Mouse (Mus musculus): ENCODE measurements around the gene Them7.

DNA sequence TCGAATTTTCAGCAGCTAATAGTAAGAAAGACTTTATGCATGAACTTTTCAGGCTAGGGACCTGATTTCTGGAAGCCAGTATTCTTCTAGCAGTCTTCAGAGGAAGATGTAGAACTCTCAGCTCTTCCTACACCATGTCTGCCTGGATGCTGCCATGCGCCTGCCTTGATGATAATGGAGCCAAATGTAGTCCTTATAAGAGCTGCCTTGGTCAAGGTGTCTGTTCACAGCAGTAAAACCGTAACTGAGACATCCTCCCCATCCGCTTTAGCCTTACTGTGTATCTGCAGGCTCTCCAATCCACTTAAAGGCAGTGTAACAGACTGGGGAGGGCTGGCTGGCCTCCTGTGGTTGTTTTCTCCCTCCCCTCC is 167.3 kb downstream of the Them7 start:
- TF ChIP-seq CTCF (IDR thresholded peaks at IDR 0.05; ENCODE audit: low read depth), result no peak
- TF ChIP-seq EP300 (optimal IDR thresholded peaks at IDR 0.05), result no peak

Measured in stomach, postnatal 0 days (tissue).